Mouse (Mus musculus) cerebellum, postnatal 4 days (tissue): Measurements from ENCODE around the gene Arhgef15.
A peak's percentile ranks its signal among the peaks of the same experiment; 100 is the strongest.
"Not testable (repeated sequence)": the region's sequence is repeated elsewhere in the genome, so short reads cannot be mapped to it uniquely, and the experiment has no call there.

Experiments used
- DNase-seq, 2 experiments: peaks; one replicate each; pipeline ENCODE4 v3.0.0; 2022; ENCODE audit warnings: low spot score in 2 of 2, mixed read lengths in 1 of 2

The Arhgef15 gene

DNA sequence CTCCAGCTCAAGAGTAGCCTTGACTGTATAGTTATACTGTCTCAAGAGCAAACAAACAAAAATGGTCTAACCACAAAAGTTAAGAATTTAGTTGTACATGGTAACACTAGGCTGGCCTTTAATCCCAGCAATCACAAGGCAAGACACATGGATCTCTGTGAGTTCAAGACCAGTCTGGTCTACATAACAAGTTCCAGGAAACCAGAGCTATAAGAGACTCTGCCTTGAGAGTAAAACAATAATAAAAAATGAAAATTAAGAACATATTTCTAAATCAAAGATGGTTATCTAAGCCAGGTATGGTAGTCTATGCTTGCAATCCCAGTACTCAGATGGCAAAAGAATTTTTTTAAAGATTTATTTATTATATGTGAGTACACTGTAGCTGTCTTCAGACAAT is 7.8 kb upstream of the Arhgef15 start:
- no peak for DNase-seq

DNA sequence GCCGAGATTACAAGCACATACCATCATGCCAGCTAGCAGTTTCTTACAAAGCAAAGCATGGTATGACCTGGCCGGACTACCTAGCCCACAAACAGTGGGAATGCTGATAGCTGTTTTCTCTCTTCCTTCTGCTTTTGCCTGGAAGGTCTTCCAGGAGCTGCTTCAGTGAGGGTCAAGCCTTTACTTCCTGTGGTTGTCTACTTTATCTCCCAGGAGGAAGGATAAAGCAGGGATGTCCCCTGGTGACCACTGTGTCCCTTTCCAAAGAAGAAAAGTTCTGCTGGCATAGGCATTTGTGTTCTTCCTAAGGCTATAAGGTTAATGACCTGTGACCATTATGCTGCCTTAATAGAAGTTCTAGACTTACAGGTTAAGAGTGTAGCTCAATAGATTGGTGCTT is 6.1 kb upstream of the Arhgef15 start:
- no peak for DNase-seq

DNA sequence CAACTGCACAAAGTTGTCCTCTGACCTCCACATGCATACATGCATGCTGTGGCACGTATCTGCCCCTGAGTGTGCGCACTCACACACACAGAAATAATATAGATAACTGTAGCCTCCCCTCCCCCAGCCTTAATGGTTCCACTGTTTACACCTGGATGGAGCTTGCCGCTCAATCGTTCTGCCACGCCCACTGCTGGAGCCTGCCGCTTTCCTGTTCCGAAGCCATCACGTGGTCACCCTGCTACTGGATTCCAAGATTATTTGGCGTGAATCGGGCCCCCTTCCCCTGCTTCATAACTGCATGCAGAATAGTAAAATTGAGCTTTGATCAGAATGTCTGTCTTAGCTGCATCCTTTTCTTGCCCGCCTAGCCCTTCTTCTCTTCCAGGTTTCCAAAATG is 4.9 kb upstream of the Arhgef15 start:
- DNase-seq, result not testable (repeated sequence)

DNA sequence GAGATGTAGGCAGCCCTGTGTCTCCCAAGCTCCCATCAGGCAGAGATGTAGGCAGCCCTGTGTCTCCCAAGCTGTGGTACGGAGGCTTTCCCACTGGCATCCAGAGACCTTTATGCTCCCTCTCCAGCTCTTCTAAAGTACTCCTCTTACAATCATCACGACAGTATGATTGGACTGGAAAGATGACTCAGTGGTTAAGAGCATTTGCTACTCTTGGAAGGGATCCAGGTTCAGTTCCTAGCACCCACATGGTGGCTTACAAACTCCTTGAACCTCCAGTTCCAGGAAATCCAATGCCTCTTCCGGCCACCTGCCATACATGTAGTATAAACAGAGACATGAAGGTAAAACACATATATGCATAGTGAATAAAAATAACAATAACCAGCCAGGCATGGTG is 4.3 kb upstream of the Arhgef15 start:
- no peak for DNase-seq

DNA sequence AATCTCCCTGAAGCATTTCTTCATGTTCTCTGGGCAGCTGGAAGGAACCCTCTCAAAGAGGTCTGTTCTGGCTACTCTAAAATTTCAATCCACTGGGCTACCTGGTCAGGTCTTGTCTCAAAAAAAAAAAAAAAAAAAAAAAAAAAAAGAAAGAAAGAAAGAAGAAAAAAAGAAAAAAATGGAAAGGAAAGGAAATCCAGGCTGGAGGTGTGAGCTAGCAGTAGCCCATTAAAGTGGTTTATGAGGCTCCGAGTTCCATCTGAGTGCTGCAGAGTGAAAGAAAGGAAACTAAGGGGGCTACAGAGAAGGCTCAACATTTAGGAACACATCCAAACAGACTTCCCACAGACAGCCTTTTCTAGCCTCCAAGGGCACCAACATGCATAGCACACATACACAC is 691 bp upstream of the Arhgef15 start:
- DNase-seq, result no peak

DNA sequence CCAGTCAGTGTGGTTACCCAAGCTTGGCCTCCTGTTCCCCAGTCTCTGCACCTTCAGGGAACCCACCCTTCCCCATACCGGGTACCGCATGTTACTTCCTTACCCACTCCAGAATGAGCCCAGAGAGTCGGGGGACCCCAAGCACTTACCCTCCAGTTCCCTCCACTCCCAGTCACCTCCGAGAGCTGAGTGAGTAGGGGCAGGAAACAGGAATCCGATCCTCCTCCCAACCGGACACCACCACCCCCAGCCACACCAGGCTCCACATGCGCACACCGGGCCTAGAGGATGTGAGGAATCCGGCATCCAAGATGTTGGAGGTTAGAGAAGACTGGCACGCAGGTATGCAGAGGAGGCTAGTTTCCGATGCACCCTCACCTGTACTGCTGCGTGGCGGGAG is 583 bp downstream of the Arhgef15 start:
- no peak for DNase-seq

DNA sequence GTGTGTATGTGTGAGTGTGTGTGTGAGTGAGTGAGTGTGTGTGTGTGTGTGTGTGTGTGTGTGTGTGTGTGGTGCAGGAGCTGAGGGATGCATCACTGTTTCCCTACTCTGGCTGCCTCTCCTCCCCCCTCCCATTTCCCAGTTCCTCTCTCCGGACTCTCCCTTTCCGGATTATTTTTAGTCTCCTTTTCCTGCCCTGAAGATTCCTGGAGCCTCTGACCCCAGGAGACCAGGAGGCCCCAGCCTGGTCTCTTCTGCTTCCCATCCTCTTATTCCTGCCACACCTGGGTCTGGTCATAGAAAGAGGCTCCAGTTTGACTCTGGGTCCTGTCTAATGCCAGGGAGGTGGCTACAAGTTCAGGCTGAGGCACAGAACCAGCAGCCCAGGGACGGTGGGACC is 1.2 kb downstream of the Arhgef15 start:
- no peak for DNase-seq

DNA sequence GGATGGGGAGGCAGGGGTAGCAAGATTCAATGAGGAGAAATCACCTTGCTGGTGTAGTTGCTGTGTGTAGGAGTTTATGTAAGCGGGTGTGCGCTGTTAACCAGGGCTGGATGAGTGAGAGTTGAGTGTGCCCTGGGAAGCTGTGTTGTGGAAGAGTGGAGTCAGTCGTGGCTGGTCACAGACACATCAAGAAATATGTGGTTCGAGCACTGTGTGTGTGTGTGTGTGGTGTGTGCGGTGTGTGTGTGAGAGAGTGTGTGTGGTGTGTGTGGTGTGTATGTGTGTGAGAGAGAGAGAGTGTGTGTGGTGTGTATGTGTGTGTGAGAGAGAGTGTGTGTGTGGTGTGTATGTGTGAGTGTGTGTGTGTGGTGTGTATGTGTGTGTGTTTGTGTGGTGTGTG is 1.8 kb downstream of the Arhgef15 start:
- DNase-seq, result no peak

DNA sequence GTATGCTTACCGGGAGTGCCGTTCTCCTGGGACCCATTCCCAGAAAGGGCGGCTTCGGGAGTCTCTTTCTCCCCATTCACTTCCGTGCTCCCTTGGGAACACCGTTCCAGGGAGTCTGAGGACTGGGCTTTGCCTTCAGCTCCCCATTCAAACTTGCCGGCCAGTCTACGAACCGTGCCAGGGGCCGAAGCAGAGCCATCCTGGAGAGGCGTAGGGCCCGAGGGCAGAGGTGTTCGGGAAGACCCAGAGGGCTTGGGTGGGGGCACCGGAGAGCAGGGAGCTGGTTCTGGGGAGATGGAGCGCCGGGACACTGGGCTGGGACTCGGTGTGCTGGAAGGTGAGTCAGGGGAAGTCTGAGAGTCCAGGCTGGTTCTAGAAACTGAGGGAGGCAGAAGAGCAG is 2.9 kb downstream of the Arhgef15 start:
- DNase-seq, result no peak

DNA sequence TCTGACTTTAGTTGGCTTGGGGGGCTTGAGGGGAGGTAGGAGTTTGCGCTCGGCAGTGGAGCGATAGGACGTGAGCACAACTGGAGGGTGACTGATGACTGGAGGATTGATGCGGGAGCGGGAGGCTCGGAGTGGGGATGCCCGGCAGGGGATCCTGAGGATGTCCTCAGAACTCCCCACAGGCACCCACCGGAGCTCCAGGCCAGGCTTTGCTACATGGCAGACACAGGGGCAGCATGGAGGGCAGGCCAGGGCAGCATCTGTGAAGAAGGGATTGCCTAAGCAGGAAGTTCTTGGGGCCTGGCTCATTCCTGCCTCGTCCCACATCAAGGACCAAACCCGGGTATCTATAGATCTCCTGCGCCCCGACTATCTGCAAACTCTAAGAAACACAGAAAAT is 3.4 kb downstream of the Arhgef15 start:
- no peak for DNase-seq

DNA sequence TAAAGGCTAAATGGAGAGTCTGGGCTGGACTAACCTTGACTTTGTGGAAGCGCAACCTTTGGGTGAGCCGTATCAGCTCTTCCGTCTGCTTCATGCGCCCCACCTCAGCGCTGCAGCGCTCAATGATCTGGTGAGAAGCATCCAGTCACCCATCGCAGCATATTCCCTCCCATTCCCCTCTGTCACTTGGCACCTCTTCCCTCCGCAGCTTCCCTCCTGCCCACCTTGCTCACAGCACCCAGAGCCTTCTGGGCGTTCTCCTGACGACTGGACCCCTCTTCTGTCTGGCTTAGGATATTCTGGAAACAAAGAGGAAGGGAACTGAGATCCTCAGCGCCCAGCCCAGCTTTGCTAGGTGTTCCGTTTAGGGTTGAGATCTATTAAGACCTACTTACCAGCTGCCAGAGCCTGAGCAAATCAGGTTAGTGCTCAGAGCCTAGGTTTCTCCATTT is 9.7 kb downstream of the Arhgef15 start:
- DNase-seq, result peak in 1 of 2 experiments; percentile 32

DNA sequence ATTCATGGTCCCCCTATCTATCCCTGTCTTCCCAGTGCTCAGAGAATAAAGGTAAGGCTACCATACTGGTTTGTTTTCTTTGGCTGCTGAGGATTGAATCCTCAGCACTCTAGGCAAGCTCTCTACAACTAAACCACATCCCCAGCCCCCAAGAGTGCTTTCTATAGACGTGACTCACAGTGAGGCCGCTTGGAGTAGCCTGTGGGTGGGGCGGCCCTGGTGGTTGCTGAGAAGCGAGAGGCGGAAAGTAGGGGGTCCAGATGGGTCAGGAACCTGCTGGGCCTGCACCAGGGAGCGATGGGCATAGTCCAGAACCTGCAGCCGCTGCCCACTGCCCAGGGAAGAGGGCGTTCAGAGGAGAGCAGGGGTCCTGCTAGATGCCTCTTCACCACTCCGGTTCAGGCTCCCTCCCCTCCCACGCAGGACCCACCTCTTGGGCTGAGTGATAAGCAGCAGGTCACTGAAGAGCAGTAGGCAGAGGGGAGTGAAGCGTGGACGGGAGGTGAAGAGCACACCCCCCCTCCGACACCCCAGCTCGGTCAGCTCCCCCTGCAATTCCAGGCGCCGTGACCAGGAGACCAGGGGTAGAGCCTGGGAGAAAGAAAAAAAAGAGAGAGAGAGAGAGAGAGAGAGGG is 10.4 kb downstream of the Arhgef15 start:
- peak in 1 of 2 experiments; percentile 11 for DNase-seq

DNA sequence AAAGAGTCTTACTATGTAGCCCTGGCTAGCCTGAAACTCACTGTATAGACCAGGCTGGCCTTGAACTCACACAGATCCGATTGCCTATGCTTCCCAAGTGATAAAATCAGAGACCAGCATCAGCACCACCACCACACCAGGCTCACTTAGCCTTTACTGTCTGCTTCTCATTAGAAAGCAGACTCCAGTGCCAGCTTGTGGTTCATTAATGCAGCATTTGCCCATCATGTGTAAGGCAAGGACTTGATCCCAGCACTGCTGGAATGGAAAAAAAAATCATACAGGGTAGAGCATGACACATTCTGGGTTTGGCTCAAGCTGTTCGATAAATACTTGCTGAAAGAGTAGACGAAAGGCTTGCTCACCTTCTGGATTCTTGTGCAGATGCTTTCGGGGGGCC is 11.3 kb downstream of the Arhgef15 start:
- no peak for DNase-seq

DNA sequence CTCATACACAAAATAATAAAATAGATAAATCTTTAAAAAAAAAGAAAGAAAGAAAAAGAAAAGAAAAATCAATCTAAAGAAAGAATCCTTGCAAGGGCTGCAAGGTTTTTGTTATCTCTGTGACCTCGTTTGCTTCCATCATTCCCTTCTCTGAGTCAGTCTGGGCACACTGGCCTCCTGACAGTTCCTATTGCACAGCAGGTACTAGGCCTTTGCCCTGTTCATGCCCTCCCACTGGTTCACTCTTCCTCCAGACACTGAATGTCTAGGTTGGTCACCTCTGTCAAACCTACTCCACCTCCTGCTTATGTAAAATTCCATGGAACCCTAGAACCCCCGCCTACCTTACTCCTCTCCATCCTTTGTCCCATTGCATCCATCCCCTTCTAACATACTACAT is 12.0 kb downstream of the Arhgef15 start:
- DNase-seq, result no peak

DNA sequence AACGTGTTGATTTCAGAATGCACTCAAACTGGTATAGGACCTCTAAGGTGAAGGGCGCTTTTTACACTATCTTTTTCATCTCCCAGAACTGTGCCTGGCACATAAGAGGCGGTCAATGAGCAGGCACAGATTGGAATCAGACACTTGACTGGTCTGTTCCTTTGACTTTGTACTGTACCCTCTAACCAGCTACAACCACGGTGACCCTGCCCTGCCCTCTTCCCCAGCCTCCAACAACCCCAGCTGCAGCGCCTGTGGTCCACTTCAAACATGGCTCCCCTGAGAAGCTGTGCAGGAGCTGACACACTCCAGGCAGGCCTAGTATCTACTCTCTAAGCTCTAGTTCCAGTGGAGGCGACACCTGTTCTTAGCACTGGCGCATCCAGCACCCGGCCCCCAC is 14.5 kb downstream of the Arhgef15 start:
- no peak for DNase-seq

DNA sequence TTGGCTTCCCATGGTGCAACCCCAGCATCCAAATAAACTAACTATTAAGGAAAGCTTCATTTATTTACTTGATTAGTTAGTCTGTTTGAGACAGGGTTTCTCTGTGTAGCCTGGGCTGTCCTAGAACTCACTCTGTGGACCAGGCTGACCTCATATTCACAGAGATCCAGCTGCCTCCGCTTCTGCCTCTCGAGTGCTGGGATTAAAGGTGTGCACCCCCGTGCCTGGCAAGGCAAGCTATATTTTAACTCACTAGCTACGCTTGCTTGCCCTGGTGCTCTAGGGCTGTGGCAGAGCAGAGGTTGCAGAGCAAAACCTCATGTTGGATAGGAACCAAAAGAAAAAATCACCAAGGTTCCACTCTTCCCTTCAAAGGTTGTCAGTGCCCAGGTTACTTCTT is 16.8 kb downstream of the Arhgef15 start:
- no peak for DNase-seq

DNA sequence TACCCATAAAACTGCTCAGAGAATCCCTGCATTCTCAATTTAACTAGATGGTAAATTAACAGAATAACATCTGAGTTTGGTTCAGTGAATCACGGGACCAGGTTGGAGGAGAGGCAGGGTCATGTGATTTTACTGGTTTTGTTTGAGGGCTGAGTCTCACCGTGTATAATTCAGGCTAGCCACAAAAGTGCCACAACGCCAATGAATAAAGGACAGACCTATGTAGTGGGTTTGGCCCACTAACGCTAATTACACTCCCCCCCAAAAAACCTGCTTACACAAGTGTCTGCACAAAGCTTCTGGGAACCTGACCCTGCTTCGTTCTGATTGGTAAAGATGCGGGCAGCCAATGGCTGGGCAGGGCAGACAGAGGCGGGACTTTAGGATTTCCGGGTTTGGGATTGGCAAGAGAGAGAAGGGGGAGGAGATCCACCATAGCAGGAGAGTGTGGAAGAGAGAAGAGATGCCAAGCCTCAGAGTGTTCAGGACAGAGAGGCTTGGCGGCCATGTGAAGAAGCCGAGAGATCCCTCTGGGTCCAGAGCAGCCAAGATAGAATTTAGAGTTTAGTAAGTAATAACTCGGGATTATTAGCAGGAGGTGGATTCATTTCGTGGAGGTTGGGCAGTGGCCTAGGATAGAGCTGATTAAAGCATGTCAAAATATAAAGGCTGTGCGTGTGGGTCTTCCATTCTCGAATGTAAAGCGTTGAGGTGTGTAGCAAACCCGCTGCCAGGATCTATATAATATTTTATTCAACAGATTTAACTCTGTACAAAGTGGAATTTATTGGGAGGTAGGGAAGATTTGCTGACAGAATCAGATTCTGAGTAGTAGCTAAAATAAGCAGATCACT is 17.6 kb downstream of the Arhgef15 start:
- peak; percentile 68 to 80 for DNase-seq

DNA sequence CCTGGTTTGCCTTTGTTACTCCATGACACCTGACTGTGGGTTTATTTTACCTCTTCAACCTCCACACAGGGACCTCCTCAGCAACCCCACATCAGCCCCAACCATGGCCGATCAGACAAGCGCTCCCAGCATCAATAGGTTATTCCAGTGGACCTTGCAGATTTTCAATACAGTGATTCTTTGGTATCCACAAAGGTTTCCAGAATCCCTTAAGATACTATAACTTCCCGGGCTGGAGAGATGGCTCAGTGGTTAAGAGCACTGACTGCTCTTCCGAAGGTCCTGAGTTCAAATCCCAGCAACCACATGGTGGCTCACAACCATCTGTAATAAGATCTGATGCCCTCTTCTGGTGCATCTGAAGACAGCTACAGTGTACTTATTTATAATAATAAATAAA is 20.3 kb downstream of the Arhgef15 start:
- DNase-seq, result not testable (repeated sequence)

DNA sequence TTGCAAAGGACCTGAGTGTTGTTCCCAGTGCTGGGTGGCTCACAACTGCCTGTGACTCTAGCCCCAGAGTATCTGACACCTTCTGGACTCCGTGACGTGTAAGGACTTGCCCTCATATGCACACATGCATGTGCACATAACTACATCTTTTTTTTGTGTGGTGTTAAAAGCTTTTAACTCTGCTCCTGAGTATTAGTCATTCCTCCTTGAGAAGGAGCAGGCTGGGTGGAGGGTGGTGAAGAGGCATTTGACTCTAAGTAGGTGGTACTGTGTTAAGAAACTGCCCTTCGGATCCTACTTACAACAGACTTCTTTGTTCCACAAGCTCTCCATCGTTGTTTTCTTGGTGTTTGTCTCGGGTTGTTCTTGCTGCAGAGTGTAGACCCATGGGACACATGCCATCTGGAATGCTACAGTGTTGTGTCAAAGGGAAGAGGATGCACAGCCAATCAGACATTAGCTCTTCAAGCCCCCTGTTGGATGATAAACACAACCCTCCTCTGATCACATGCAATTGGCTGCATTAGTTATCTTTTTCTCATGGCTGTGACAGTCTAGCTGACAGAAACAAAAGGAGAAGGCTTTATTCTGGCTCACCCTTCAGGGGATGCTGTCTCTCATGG is 23.3 kb downstream of the Arhgef15 start:
- no peak for DNase-seq

DNA sequence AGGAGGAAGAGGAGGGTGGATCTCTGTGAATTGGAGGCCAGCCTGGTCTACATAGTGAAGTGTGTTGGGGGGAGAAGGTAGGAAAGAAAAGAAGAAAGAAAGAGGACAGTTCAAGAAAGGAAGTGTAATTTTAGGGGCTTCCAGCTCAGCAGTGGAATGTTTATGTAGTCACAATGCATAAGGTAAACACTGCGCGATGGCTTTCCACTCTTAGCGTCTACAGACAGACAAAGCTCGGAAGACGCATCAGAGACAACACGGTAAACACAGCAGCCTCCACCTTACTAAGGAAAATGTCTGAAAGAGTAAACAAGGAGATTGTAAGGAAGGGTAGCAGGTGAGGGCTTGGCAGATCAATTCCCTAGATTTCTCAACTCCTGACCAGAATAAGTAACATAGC is 27.3 kb downstream of the Arhgef15 start:
- no peak for DNase-seq

DNA sequence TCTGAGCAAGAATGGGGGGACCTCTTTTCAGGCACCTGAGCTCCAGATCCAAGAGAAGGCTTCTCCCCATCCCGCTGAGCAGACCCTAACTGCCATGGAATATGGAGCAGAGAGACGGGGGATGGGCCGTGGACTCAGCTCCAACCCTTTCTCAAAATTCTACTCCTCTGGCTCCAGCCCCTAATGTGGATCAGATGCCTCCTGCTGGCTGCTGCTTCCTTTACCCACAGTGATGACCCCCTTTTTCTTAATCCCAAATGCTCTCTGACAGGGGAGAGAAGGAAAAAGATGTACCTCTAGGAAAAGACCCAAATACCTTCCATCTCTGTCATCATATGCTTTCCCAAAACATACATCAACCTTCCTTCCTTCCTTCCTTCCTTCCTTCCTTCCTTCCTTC is 30.3 kb downstream of the Arhgef15 start, which contains the start of gene Odf4:
Gene Odf4, minus strand, starts transcription at position 101 of the 400 bp plus-strand sequence.
- no peak for DNase-seq

DNA sequence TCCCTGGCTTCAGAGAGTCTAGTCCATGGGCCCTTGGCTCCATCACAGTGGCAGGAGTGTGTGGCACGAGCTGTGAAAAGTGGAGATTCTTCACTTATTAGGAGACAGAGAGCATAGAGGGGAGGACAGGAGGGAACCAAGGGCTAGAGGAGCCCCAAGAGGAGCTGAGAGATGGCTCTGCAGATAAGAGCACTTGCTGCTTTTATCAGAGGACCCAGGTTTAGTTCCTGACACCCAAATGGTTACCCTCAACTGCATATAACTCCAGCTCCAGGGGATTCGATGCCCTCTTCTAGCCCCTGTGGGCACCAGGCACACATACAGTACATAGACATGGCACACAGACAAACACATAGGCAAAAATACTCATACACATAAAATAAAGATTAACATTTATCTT is 32.5 kb downstream of the Arhgef15 start:
- no peak for DNase-seq

DNA sequence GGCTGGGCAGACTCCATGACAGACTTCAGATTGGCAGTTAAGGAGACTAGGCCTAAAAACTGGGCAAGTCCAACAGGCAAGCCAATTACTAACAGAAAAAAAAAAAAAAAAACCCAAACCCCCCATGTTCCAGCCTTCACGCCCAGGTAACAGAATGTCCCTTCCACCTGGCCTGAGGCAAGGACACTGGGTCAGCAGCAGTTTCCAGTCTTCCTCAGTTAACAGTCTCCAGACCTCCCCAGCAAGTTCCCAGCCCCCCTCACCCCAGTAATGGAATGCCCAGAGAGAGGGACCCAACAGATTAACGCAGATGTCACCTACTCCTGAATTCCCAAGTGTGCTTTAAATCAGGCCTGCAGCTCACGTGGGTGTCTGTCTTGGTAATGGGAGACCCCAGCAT is 34.1 kb downstream of the Arhgef15 start:
- no peak for DNase-seq
